12 mouse cellular contexts compared by ENCODE assay signal in the genomic region with DNA sequence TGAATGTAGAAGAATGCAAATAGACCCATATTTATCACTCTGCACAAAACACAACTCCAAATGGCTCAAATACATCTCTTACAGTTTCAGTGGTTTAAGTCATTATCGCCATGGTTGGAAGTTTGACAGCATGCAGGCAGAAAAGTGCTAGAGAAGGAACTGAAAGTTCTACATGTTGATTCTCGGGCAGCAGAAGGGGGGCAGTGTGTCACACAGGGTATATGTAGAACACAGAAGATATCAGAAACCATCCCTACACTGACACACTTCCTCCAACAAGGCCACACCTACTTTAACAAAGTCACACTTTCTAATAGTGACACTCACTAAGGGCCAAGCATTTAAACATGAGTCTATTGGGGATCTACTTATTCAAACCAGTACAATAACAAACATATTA.
"Had no signal": no experiment of that assay in that cellular context is flagged by ENCODE, and none has a peak within 500 bp of the region (broad histone marks: within the 10 kb centered on the region; RNA-seq: fewer than 3 reads in every experiment).

No protein-coding gene starts in this region.

- DNase-seq: left cerebral cortex, postnatal 4 days; liver; liver, embryonic 13.5 days; liver, postnatal 0 days; lung, adult 18-20 months; lung, adult 2 months; lung, embryonic 14.5 days; lung, postnatal 10 days; lung, postnatal 14 days; lung, postnatal 36 days; lung, postnatal 4 days; midbrain, embryonic 14.5 days had no signal
